Mouse (Mus musculus): ENCODE results near the gene Lrrc1.
A peak's percentile ranks its signal among the peaks of the same experiment; 100 is the strongest.

The Lrrc1 gene

DNA sequence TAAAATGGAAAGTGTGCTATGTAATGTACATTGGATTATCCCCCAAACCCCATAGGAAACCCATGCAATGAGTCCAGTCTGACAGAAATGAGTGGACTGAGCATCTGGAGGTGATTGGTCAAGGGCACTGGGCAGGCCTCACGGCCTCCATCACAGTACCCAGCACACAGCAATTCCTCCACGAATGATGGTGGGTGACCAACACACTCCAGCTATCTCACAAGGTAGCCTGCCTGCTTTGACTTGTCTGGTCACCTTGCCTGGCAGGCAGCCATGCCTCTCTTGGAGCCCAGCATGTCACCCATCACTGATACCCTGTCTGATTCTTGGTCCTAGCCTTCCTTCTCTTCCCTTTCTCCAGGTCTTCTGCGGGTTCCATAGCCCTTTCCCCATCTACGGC, 128.2 kb downstream of the Lrrc1 start:
- TF ChIP-seq NANOG (IDR thresholded peaks at IDR 0.05; ENCODE audit: borderline replicate concordance, low read length) (no peak), POU5F1 (IDR thresholded peaks at IDR 0.05; ENCODE audit: borderline replicate concordance, low read length) (no peak), CTCF (conservative IDR thresholded peaks at IDR 0.05; ENCODE audit: low read length) (no peak)
- Histone ChIP-seq H3K4me1 (replicated peaks; ENCODE audit: low read depth, low read length) (peaks cover 13% of the 10 kb centered on the region), H3K27me3 (ENCODE audit: insufficient read depth, low read length) (peaks cover 4% of the 10 kb centered on the region; the same call in 1 of the 2 replicates), H3K36me3 (ENCODE audit: insufficient read depth, low read length) (no peaks in the 10 kb centered on the region), H3K9me3 (ENCODE audit: low read length) (peaks cover 4% of the 10 kb centered on the region), H3K4me3 (replicated peaks; ENCODE audit: low read length) (no peak overlapping the region)

DNA sequence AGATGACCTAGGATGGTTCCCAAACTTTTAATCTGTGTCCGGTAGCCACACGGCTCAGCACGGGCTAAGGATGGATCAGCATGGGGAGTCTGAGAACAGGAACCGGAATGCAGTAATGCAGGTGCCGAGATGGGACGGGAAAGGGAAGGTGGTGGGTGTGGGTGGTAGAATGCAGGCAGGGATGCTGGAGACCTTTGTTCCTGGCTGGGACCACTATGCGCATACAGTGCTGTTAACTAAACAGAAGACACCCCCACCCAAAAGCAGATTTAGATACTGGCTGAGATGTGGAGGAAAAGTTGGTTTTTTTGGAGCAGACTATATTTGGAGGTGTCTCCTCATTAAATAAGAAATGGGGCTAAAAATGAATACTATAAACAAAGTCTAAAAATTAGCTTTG, 128.7 kb downstream of the Lrrc1 start:
- H3K9me3 ChIP-seq (ENCODE audit: low read length) = peaks cover 4% of the 10 kb centered on the region
- no peak overlapping the region for H3K4me3 ChIP-seq (replicated peaks; ENCODE audit: low read length)
- H3K36me3 ChIP-seq (ENCODE audit: insufficient read depth, low read length) = no peaks in the 10 kb centered on the region
- H3K4me1 ChIP-seq (replicated peaks; ENCODE audit: low read depth, low read length) = peaks cover 13% of the 10 kb centered on the region
- TF ChIP-seq NANOG (IDR thresholded peaks at IDR 0.05; ENCODE audit: borderline replicate concordance, low read length) = no peak
- TF ChIP-seq POU5F1 (IDR thresholded peaks at IDR 0.05; ENCODE audit: borderline replicate concordance, low read length) = peak; percentile 92
- peaks cover 4% of the 10 kb centered on the region; the same call in 1 of the 2 replicates for H3K27me3 ChIP-seq (ENCODE audit: insufficient read depth, low read length)

DNA sequence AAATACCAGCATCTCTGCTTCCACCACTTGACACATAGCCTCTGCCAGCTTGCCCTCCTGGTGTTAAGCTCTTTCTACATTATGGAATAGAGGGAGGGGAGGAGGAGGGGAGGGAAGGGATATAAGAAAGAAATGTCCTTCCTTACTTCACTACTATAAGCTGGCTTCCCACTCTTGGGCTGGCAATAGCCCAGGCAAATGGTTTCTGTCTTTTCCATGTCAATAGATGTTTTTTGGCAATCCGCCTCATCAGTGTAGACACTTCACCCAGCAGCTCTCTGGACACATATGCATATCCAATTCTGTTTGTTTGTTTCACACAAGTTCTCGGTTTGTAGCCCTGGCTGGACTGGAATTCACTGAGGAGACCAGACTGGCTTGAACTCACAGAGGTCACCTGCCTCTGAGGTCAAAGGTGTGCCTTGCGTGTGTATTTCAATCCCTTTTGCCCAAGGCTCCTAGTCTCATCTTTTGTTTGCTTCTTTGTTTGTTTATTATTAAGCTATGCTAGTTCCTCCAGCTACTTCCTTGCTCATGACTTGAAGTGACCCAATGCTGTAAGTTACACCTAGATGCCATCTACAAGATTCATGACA, 132.7 kb downstream of the Lrrc1 start:
- peaks cover 4% of the 10 kb centered on the region; the same call in 1 of the 2 replicates for H3K27me3 ChIP-seq (ENCODE audit: insufficient read depth, low read length)
- H3K9me3 ChIP-seq (ENCODE audit: low read length) = peaks cover 4% of the 10 kb centered on the region
- TF ChIP-seq CTCF (conservative IDR thresholded peaks at IDR 0.05; ENCODE audit: low read length) = no peak
- TF ChIP-seq NANOG (IDR thresholded peaks at IDR 0.05; ENCODE audit: borderline replicate concordance, low read length) = no peak
- TF ChIP-seq POU5F1 (IDR thresholded peaks at IDR 0.05; ENCODE audit: borderline replicate concordance, low read length) = no peak
- peaks cover 13% of the 10 kb centered on the region for H3K4me1 ChIP-seq (replicated peaks; ENCODE audit: low read depth, low read length)
- H3K4me3 ChIP-seq (replicated peaks; ENCODE audit: low read length) = no peak overlapping the region
- no peaks in the 10 kb centered on the region for H3K36me3 ChIP-seq (ENCODE audit: insufficient read depth, low read length)

DNA sequence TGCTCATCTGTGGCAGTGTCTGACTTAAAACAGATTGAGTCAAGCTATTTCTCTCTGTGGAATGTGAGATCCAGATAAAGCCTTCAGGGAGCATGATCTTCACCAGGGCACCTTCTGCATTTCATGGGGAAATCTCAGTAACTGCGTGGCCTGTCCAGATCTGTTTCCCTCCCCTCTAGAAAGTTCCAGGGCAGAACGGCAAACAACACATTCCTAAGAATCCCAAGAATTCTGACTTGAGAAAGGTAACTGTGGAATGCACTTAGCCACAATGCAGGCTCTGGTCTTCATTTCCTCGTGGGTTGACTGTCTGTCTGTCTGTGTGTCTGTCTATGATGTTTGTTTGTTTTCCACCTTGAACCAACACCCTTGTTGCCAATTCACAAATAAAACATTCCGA, 133.7 kb downstream of the Lrrc1 start:
- Histone ChIP-seq H3K27me3 (ENCODE audit: insufficient read depth, low read length) (peaks cover 4% of the 10 kb centered on the region; the same call in 1 of the 2 replicates), H3K9me3 (ENCODE audit: low read length) (no peaks in the 10 kb centered on the region), H3K4me1 (replicated peaks; ENCODE audit: low read depth, low read length) (peaks cover 8% of the 10 kb centered on the region), H3K36me3 (ENCODE audit: insufficient read depth, low read length) (no peaks in the 10 kb centered on the region), H3K4me3 (replicated peaks; ENCODE audit: low read length) (no peak overlapping the region)
- no peak for TF ChIP-seq CTCF (conservative IDR thresholded peaks at IDR 0.05; ENCODE audit: low read length)
- TF ChIP-seq POU5F1 (IDR thresholded peaks at IDR 0.05; ENCODE audit: borderline replicate concordance, low read length) = no peak
- no peak for TF ChIP-seq NANOG (IDR thresholded peaks at IDR 0.05; ENCODE audit: borderline replicate concordance, low read length)

DNA sequence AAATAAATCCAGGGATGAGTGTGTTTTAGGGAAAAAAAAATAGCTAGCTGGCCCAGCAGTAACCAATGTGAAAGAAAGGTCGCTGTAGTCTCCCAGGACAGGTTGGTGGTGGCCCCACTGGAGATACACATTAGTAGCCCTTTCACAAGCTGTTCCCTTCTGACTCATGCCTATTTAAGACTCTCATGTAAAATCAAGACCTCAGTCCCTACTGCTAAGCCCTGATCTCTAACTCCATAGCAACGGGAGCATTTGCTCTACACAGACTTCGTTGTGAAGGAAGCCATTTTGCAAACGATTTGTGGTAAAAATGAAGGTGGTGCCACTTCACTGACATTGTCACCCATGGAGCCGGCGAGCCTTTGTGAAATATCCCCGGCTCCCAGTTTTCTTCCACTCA, 134.1 kb downstream of the Lrrc1 start:
- H3K36me3 ChIP-seq (ENCODE audit: insufficient read depth, low read length) = no peaks in the 10 kb centered on the region
- H3K4me3 ChIP-seq (replicated peaks; ENCODE audit: low read length) = no peak overlapping the region
- TF ChIP-seq NANOG (IDR thresholded peaks at IDR 0.05; ENCODE audit: borderline replicate concordance, low read length) = no peak
- H3K27me3 ChIP-seq (ENCODE audit: insufficient read depth, low read length) = peaks cover 4% of the 10 kb centered on the region; the same call in 1 of the 2 replicates
- H3K4me1 ChIP-seq (replicated peaks; ENCODE audit: low read depth, low read length) = peaks cover 3% of the 10 kb centered on the region; the same call in 1 of the 2 replicates
- H3K9me3 ChIP-seq (ENCODE audit: low read length) = no peaks in the 10 kb centered on the region

DNA sequence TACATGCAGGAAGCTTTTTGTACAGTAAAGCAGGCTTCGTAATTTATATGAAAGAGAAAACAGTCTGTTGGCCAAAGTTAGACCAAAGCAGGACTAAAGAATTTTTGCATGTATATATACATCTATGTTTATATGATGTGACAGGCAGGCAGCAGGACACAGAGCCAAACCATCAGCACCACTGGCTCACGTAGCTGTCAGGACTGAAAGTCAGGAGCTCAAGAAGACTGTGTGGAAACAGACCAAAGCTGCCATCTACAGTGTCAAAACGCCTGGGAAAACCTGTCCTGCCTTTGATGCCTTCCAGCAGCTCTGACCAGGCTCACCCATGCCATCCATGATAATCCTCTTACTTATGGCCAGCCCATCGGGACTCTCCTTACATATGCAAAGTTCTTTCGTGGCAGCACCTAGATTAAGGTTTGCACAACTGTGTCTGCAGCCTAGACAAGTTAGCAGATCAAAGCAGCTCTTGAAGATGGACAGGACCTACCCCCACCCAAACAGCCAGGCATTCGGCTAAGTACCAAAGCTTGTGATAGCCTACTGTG, 136.5 kb downstream of the Lrrc1 start:
- no peaks in the 10 kb centered on the region for H3K9me3 ChIP-seq (ENCODE audit: low read length)
- no peaks in the 10 kb centered on the region for H3K4me1 ChIP-seq (replicated peaks; ENCODE audit: low read depth, low read length)
- 0 out of 2 replicates have a peak, but pooled peaks cover 3% of the 10 kb centered on the region for H3K27me3 ChIP-seq (ENCODE audit: insufficient read depth, low read length)
- no peak for TF ChIP-seq CTCF (conservative IDR thresholded peaks at IDR 0.05; ENCODE audit: low read length)
- H3K4me3 ChIP-seq (replicated peaks; ENCODE audit: low read length) = no peak overlapping the region
- H3K36me3 ChIP-seq (ENCODE audit: insufficient read depth, low read length) = no peaks in the 10 kb centered on the region

DNA sequence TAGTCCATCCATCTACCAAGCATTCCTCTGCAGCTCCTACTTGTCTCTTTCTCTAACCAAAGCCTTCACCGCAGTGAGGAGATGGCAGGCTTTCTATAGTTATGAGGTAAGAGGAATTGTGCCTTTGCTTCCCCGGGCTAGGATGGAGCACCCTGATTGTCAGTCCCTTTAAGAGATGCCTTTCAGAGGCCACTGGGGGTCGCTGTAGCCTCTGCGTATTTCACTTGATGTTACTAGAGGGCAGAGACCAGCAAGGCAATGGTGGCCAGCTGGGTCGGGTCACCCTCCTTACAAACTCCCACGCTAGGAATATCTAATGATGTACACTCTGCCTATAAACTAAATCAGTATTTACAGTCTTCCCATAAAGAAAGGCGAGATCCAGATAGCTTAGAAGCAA, 137.8 kb downstream of the Lrrc1 start:
- peak; percentile 46 for TF ChIP-seq CTCF (conservative IDR thresholded peaks at IDR 0.05; ENCODE audit: low read length)
- TF ChIP-seq NANOG (IDR thresholded peaks at IDR 0.05; ENCODE audit: borderline replicate concordance, low read length) = no peak
- TF ChIP-seq POU5F1 (IDR thresholded peaks at IDR 0.05; ENCODE audit: borderline replicate concordance, low read length) = no peak

DNA sequence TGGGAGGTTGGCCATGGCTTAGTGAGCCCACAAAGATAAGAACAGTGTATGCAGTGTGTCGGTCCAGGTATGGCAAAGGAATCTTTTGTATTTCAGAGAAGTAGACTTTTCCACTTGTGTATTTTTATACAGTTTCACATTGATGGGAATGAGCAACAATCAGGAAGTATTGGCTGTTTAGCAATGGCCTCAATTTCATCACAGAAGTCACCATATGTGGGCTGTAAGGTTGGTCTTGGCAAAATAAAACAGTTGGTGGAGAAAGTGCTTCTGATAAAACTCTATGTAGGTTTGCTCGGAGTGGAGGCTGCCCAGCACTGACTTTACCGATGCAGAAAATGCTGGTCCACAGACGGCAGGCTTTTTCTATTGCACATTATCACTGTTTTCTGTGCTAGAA, 140.2 kb downstream of the Lrrc1 start:
- H3K27me3 ChIP-seq (ENCODE audit: insufficient read depth, low read length) = 0 out of 2 replicates have a peak, but pooled peaks cover 3% of the 10 kb centered on the region
- no peaks in the 10 kb centered on the region for H3K4me1 ChIP-seq (replicated peaks; ENCODE audit: low read depth, low read length)
- no peaks in the 10 kb centered on the region for H3K9me3 ChIP-seq (ENCODE audit: low read length)
- TF ChIP-seq POU5F1 (IDR thresholded peaks at IDR 0.05; ENCODE audit: borderline replicate concordance, low read length) = no peak
- TF ChIP-seq NANOG (IDR thresholded peaks at IDR 0.05; ENCODE audit: borderline replicate concordance, low read length) = no peak
- TF ChIP-seq CTCF (conservative IDR thresholded peaks at IDR 0.05; ENCODE audit: low read length) = no peak
- no peaks in the 10 kb centered on the region for H3K36me3 ChIP-seq (ENCODE audit: insufficient read depth, low read length)
- H3K4me3 ChIP-seq (replicated peaks; ENCODE audit: low read length) = no peak overlapping the region

More for the DNA sequence above, 137.8 kb downstream of the Lrrc1 start:
- no peaks in the 10 kb centered on the region for H3K36me3 ChIP-seq (ENCODE audit: insufficient read depth, low read length)
- H3K4me3 ChIP-seq (replicated peaks; ENCODE audit: low read length) = no peak overlapping the region
- 0 out of 2 replicates have a peak, but pooled peaks cover 3% of the 10 kb centered on the region for H3K27me3 ChIP-seq (ENCODE audit: insufficient read depth, low read length)
- no peaks in the 10 kb centered on the region for H3K4me1 ChIP-seq (replicated peaks; ENCODE audit: low read depth, low read length)
- no peaks in the 10 kb centered on the region for H3K9me3 ChIP-seq (ENCODE audit: low read length)

DNA sequence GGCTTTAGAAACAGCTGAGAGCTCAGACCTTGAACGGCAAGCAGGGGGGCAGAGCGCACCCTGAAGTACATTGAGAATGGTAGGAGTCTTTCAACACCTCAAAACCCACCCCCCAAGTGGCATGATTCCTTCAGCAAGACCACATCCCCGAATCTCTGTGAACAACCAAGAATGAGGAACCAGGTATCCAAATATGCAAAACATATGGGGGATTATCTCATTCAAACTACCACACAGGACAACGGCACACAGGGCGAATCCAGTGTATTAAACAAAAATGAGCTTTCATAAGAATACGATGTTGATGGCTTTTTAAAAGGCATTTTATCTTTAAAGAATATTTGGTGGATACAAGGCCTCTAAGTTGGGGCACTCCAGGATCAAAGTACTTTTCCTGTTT, 140.7 kb downstream of the Lrrc1 start:
- no peaks in the 10 kb centered on the region for H3K9me3 ChIP-seq (ENCODE audit: low read length)
- no peak overlapping the region for H3K4me3 ChIP-seq (replicated peaks; ENCODE audit: low read length)
- no peaks in the 10 kb centered on the region for H3K36me3 ChIP-seq (ENCODE audit: insufficient read depth, low read length)
- no peak for TF ChIP-seq POU5F1 (IDR thresholded peaks at IDR 0.05; ENCODE audit: borderline replicate concordance, low read length)
- no peak for TF ChIP-seq CTCF (conservative IDR thresholded peaks at IDR 0.05; ENCODE audit: low read length)
- no peaks in the 10 kb centered on the region for H3K4me1 ChIP-seq (replicated peaks; ENCODE audit: low read depth, low read length)
- 0 out of 2 replicates have a peak, but pooled peaks cover 3% of the 10 kb centered on the region for H3K27me3 ChIP-seq (ENCODE audit: insufficient read depth, low read length)
